Mouse (Mus musculus) CD4-positive naive resting alpha-beta T cell, adult 57 days (primary cell): ENCODE data around the gene Fancf. TPM values are rescaled to one million over a fixed set of nuclear protein-coding genes. Genes with fewer than 3 reads are reported as not detected.

ENCODE experiments used
- total RNA-seq: library from RNA; stranded (reverse); gene quantifications from one replicate; pipeline ENCODE4 v1.2.4, GENCODE M21; 2023

Gene Fancf
- 7.4 TPM for total RNA-seq

GRCm38 (mm10) chr7:51862097-51862492 lies at the start of gene Fancf:
TSS of gene Fancf (minus strand) at chr7:51862267.

GRCm38 (mm10) chr7:51861250-51862096 lies 594 bp downstream of the Fancf start, which contains the start of gene Gas2:
TSS of gene Gas2 (plus strand) at chr7:51862015.

Other genes with a start within 250 kb of the Fancf start
- not detected for gene Slc17a6, start 240.3 kb downstream of the Fancf start, total RNA-seq
- 6.7 TPM for gene Gas2, start 252 bp downstream of the Fancf start, total RNA-seq
- gene Svip, start 143.8 kb upstream of the Fancf start, total RNA-seq: 0.89 TPM
- gene 1700015G11Rik, start 153.5 kb upstream of the Fancf start, total RNA-seq: not detected